Mouse (Mus musculus): ENCODE data around the gene Gm5447. TPM values are rescaled to one million over a fixed set of nuclear protein-coding genes. Genes with fewer than 3 reads are reported as not detected.

Gene Gm5447
- total RNA-seq (2021) = under 1 TPM in 1 of 2 experiments, not detected in 1; 0.33 TPM
- long read RNA-seq, experiment 1 = 0 reads
- long read RNA-seq, experiment 2 = 0 reads

DNA sequence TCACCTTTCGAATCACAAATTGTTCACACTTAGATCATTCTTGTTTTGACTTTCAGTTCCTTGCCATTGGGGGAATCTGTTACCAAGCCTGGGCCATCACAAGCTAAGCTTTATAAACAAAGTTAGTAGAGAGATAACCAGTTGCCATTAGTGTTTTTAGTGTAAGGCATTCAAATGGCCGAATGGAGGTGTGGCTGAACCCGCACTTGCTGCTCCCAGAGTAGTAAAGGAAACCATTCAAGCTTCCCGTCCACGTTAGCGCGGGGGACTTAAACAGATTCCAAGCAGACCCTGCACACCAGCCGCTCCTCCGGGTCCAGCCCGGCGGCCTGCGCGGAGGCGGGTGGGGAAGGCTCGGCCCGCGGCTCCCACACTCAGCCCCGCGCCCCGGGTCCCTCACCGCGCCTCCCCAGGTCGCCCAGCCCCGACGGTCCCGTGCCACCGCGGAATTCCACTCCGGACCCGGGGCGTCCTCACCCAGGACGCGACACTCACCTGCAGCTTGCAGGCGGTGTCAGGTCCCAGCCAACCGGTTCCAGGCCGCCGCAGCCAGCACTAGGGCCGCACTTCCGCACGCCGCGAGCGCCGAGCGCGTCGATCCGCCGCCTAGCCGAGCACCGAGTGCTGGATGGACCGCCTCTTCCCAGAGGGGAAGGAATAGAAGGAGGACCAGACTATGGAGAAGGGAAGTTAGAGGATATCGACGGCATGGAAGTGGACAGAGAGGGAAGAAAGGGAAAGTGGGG lies at the start of gene Gm5447, which contains the start of gene Exoc2:
Gm5447 (plus strand) TSS at position 704 of the 746 bp plus-strand sequence.
Exoc2 (minus strand) TSS at position 593 of the 746 bp plus-strand sequence.
- peak within 1 kb of the TSS; percentile 80 for H3K27ac ChIP-seq
- peak within 1 kb of the TSS; percentile 97 for H3K4me3 ChIP-seq
- DNase-seq (ENCODE audit: low spot score in 2 of 2) = peak; percentile 79 to 83
- TF ChIP-seq CTCF (conservative IDR thresholded peaks at IDR 0.05) = no peak

DNA sequence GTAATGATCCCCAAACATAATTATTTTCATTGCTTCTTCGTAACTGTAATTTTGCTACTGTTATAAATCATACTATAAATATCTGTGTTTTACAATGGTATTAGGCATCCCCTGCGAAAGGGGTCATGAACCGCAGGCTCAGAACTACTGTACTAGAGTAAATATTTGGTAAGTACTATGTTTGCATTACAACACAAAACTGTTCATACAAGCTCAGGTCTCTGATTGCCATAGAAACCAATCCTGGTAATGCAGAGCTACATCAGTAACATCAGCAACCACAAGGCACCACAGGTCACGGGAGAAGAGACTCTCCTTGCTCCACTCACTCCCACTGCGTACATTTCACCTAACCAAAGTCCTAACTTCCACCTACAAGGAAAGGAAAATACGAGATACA lies 49.7 kb upstream of the Gm5447 start:
- DNase-seq (ENCODE audit: low spot score in 2 of 2) = no peak
- no peak overlapping the region for H3K27ac ChIP-seq
- no peak overlapping the region for H3K4me3 ChIP-seq
- TF ChIP-seq CTCF (conservative IDR thresholded peaks at IDR 0.05) = no peak

- TF ChIP-seq CTCF (conservative IDR thresholded peaks at IDR 0.05) = no peak
- Histone ChIP-seq H3K4me3 (no peak overlapping the region), H3K27ac (no peak overlapping the region)
- DNase-seq (ENCODE audit: low spot score in 2 of 2) = no peak
Measured at GRCm38 (mm10) chr13:30929119-30929518, 44.9 kb upstream of the Gm5447 start.

GRCm38 (mm10) chr13:30931613-30932012 lies 42.4 kb upstream of the Gm5447 start:
- no peak for DNase-seq (ENCODE audit: low spot score in 2 of 2)
- no peak for TF ChIP-seq CTCF (conservative IDR thresholded peaks at IDR 0.05)
- H3K27ac ChIP-seq = no peak overlapping the region
- no peak overlapping the region for H3K4me3 ChIP-seq

- H3K4me3 ChIP-seq = no peak overlapping the region
- DNase-seq (ENCODE audit: low spot score in 2 of 2) = no peak
- no peak overlapping the region for H3K27ac ChIP-seq
- no peak for TF ChIP-seq CTCF (conservative IDR thresholded peaks at IDR 0.05)
Measured at GRCm38 (mm10) chr13:30932972-30933371, 41.0 kb upstream of the Gm5447 start.

- no peak overlapping the region for H3K4me3 ChIP-seq
- no peak overlapping the region for H3K27ac ChIP-seq
- no peak for TF ChIP-seq CTCF (conservative IDR thresholded peaks at IDR 0.05)
- no peak for DNase-seq (ENCODE audit: low spot score in 2 of 2)
Measured at GRCm38 (mm10) chr13:30945788-30946187, 28.2 kb upstream of the Gm5447 start.

GRCm38 (mm10) chr13:30947129-30947528 lies 26.9 kb upstream of the Gm5447 start:
- Histone ChIP-seq H3K27ac (peak overlapping the region; percentile 24; the same call in 1 of the 2 replicates), H3K4me3 (no peak overlapping the region)
- DNase-seq (ENCODE audit: low spot score in 2 of 2) = no peak
- no peak for TF ChIP-seq CTCF (conservative IDR thresholded peaks at IDR 0.05)

- Histone ChIP-seq H3K27ac (peak within 1 kb of the TSS; percentile 24; the same call in 1 of the 2 replicates), H3K4me3 (no peak within 1 kb of the TSS)
- no peak for DNase-seq (ENCODE audit: low spot score in 2 of 2)
- no peak for TF ChIP-seq CTCF (conservative IDR thresholded peaks at IDR 0.05)
Measured at GRCm38 (mm10) chr13:30947540-30947939, 26.5 kb upstream of the Gm5447 start, which contains the start of gene Hus1b. Gene Hus1b (minus strand): TSS chr13:30947759.

- Histone ChIP-seq H3K27ac (no peak overlapping the region), H3K4me3 (no peak overlapping the region)
- no peak for TF ChIP-seq CTCF (conservative IDR thresholded peaks at IDR 0.05)
- no peak for DNase-seq (ENCODE audit: low spot score in 2 of 2)
Measured at GRCm38 (mm10) chr13:30949181-30949580, 24.8 kb upstream of the Gm5447 start.

- DNase-seq (ENCODE audit: low spot score in 2 of 2) = no peak
- Histone ChIP-seq H3K4me3 (no peak overlapping the region), H3K27ac (no peak overlapping the region)
- no peak for TF ChIP-seq CTCF (conservative IDR thresholded peaks at IDR 0.05)
Measured at GRCm38 (mm10) chr13:30952044-30952443, 22.0 kb upstream of the Gm5447 start.

- DNase-seq (ENCODE audit: low spot score in 2 of 2) = no peak
- no peak for TF ChIP-seq CTCF (conservative IDR thresholded peaks at IDR 0.05)
- Histone ChIP-seq H3K27ac (no peak overlapping the region), H3K4me3 (no peak overlapping the region)
Measured at GRCm38 (mm10) chr13:30953580-30953979, 20.4 kb upstream of the Gm5447 start.

- no peak overlapping the region for H3K4me3 ChIP-seq
Measured at GRCm38 (mm10) chr13:30960714-30961113, 13.3 kb upstream of the Gm5447 start.

DNA sequence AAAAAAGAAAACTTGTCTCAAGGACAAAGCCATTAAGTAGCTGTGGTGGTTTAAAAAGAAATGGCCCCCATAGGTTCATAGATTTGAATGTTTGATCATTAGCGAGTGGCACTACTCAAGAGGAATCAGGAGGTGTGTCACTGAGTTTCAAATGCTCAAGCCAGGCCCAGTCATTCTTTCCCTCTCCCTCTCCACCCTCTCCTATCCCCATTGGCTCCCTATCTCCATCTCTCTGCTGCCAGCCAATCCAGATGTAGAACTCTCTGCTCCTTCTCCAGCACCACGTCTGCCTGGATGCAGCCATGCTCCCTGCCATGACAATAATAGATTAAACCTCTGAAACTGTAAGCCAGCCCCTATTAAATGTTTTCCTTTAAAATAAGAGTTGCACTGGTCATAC lies 12.1 kb upstream of the Gm5447 start:
- no peak for TF ChIP-seq CTCF (conservative IDR thresholded peaks at IDR 0.05)
- DNase-seq (ENCODE audit: low spot score in 2 of 2) = no peak
- Histone ChIP-seq H3K4me3 (no peak overlapping the region), H3K27ac (no peak overlapping the region)

More at GRCm38 (mm10) chr13:30960714-30961113, 13.3 kb upstream of the Gm5447 start:
- DNase-seq (ENCODE audit: low spot score in 2 of 2) = no peak
- TF ChIP-seq CTCF (conservative IDR thresholded peaks at IDR 0.05) = no peak
- H3K27ac ChIP-seq = no peak overlapping the region

DNA sequence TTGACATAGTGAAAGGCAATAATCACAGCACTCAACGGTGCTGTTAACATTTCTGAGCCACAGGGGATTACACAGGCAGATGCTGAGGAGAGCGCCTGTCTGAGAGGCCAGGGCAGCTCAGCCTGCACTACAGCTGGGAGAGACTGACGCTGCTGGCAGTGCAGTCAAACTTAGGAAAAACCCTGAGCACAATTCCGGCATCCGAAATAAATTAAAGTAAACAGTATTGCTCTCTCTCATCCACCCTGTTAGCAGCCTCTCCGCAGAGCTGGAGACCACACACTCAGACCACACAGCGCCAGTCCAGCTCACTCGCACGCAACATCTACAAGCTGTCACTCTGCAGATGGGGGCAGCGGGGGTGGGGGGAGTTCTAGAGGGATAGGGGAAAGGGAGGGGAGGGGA lies 7.5 kb upstream of the Gm5447 start:
- peak overlapping the region; percentile 10; the same call in 1 of the 2 replicates for H3K4me3 ChIP-seq
- H3K27ac ChIP-seq = peak overlapping the region; percentile 43; the same call in 1 of the 2 replicates
- no peak for DNase-seq (ENCODE audit: low spot score in 2 of 2)
- TF ChIP-seq CTCF (conservative IDR thresholded peaks at IDR 0.05) = no peak

All from layer of hippocampus, adult 2 months (tissue).